Mouse (Mus musculus) limb, embryonic 14.5 days (tissue): Measurements from ENCODE around the gene Slc6a17. TPM values are rescaled to one million over a fixed set of nuclear protein-coding genes. Genes with fewer than 3 reads are reported as not detected.

Experiments used
- ATAC-seq: fragments of 200-750 bp; cut with Nextera tagmentation; 2 replicates; pipeline ENCODE4 v1.8.0; 2017; ENCODE audit warnings: low read depth, moderate number of reproducible peaks, moderate TSS enrichment; ENCODE audit not compliant: low FRiP score
- DNase-seq: peaks from one replicate; pipeline ENCODE4 v3.0.0-alpha.2; 2015; ENCODE audit warnings: low spot score
- H3K27ac ChIP-seq: fragments of 300-500 bp; sonication (generic); replicated peaks from 2 replicates; pipeline ENCODE4 v1.5.1; 2014; ENCODE audit warnings: low read depth, mild to moderate bottlenecking, low read length, moderate library complexity, mixed read lengths
- H3K27me3 ChIP-seq: fragments of 300-500 bp; sonication (generic); 2 replicates; pipeline ENCODE4 v1.6.1; 2014; ENCODE audit warnings: low read length, mixed read lengths; ENCODE audit not compliant: control insufficient read depth, insufficient read depth
- H3K36me3 ChIP-seq: fragments of 300-500 bp; sonication (generic); 2 replicates; pipeline ENCODE4 v1.6.1; 2014; ENCODE audit warnings: mild to moderate bottlenecking, low read length, moderate library complexity, mixed read lengths; ENCODE audit not compliant: control insufficient read depth, insufficient read depth
- H3K4me1 ChIP-seq: fragments of 300-500 bp; sonication (generic); 2 replicates; pipeline ENCODE4 v1.6.1; 2014; ENCODE audit warnings: antibody characterized with exemption, low read length, mixed read lengths; ENCODE audit not compliant: control insufficient read depth, insufficient read depth
- H3K4me2 ChIP-seq: fragments of 300-500 bp; sonication (generic); replicated peaks from 2 replicates; pipeline ENCODE4 v1.6.1; 2014; ENCODE audit warnings: low read depth, mild to moderate bottlenecking, low read length, moderate library complexity; ENCODE audit not compliant: severe bottlenecking
- H3K4me3 ChIP-seq: fragments of 300-500 bp; sonication (generic); replicated peaks from 2 replicates; pipeline ENCODE4 v1.5.1; 2014; ENCODE audit warnings: low read length
- H3K9ac ChIP-seq: fragments of 300-500 bp; sonication (generic); 2 replicates; pipeline ENCODE4 v1.6.1; 2014; ENCODE audit warnings: mild to moderate bottlenecking, low read depth, low read length, moderate library complexity; ENCODE audit not compliant: severe bottlenecking
- H3K9me3 ChIP-seq: fragments of 300-500 bp; sonication (generic); 2 replicates; pipeline ENCODE4 v1.6.1; 2016; ENCODE audit warnings: low read length; ENCODE audit not compliant: control insufficient read depth
- POLR2A ChIP-seq: fragments of 200-500 bp; IDR thresholded peaks from 2 replicates; pipeline ENCODE4 v1.8.0; 2012; ENCODE audit warnings: inconsistent platforms, mild to moderate bottlenecking, moderate library complexity, borderline replicate concordance; ENCODE audit not compliant: insufficient read depth, insufficient read length; ENCODE audit errors: extremely low read depth
- WGBS: fragments of 180-500 bp; shearing (Covaris S2); extraction: QIAGEN DNeasy Blood & Tissue Kit; methylation state at CpG from one replicate; pipeline ENCODE4 v1.1.7; 2014; 5-methylcytosine and 5-hydroxymethylcytosine counted together
- polyA plus RNA-seq, 2 experiments: library from polyadenylated mRNA; depleted of rRNA in 1 of 2; stranded (reverse) in 1 of 2; unstranded in 1 of 2; fragments of >200 nt; fragmentation: Nextera tagmentation in 1 of 2; extraction: Ambion mirVana in 1 of 2; gene quantifications; 2 replicates each; pipeline versions ENCODE4 v1.2.1 to v1.2.3; 2012 to 2014

The Slc6a17 gene
- polyA plus RNA-seq, 2 experiments, result 6.4 to 18.2 TPM

DNA sequence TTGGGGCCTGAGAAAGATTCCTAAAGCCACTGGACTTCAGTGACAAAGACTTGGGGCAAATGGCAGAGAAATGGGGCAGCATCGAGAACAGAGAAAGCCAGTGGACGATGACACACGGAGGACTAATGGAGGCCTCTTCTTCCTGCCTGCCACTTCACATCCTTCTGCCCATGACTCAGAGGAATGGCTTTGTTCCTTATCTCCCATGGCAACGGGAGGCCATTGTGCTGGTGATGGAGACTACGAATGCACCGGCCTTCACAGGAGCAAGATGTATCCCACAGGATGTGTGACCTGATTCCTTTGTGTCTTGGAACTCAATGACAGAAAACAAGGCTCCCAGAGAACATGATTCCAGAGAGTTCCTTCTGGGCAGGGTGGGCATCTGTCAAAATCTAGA is 6.7 kb upstream of the Slc6a17 start:
- H3K27ac ChIP-seq, result no peak overlapping the region
- H3K4me3 ChIP-seq, result no peak overlapping the region
- no peaks in the 10 kb centered on the region for H3K36me3 ChIP-seq
- no peak for TF ChIP-seq POLR2A
- no peaks in the 10 kb centered on the region for H3K27me3 ChIP-seq
- H3K9me3 ChIP-seq, result no peaks in the 10 kb centered on the region
- H3K9ac ChIP-seq, result no peak overlapping the region
- WGBS, result 88% methylated on average over 6 of the region's 6 CpGs
- no peak for ATAC-seq
- DNase-seq, result no peak
- peaks cover 6% of the 10 kb centered on the region; the same call in 1 of the 2 replicates for H3K4me1 ChIP-seq
- H3K4me2 ChIP-seq, result no peak overlapping the region

DNA sequence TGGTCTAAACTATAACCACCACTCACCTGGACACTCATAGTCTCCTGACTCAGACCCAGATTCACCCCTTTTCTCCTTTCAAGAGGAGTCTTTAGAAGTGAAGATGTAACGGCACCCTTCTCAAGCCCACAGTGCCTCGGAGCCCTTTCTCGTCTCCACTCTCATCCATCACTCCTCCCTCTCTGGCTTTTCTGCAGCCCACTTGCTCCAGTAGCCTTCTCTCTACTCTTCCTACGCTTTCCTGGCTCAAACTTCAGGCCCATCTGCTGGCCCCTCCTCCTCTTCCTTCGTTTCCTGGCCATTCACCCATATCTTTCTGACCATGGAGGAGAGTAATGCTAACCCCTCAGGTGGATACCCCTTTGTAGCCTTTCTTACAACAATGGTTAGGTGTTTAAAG is 3.1 kb upstream of the Slc6a17 start:
- Histone ChIP-seq H3K4me2 (no peak overlapping the region), H3K27me3 (peaks cover 24% of the 10 kb centered on the region; the same call in 1 of the 2 replicates), H3K9me3 (no peaks in the 10 kb centered on the region), H3K27ac (no peak overlapping the region), H3K4me3 (no peak overlapping the region), H3K36me3 (no peaks in the 10 kb centered on the region), H3K4me1 (peaks cover 9% of the 10 kb centered on the region), H3K9ac (no peak overlapping the region)
- 84% methylated on average over 5 of the region's 5 CpGs for WGBS
- no peak for TF ChIP-seq POLR2A
- DNase-seq, result no peak
- ATAC-seq, result no peak

DNA sequence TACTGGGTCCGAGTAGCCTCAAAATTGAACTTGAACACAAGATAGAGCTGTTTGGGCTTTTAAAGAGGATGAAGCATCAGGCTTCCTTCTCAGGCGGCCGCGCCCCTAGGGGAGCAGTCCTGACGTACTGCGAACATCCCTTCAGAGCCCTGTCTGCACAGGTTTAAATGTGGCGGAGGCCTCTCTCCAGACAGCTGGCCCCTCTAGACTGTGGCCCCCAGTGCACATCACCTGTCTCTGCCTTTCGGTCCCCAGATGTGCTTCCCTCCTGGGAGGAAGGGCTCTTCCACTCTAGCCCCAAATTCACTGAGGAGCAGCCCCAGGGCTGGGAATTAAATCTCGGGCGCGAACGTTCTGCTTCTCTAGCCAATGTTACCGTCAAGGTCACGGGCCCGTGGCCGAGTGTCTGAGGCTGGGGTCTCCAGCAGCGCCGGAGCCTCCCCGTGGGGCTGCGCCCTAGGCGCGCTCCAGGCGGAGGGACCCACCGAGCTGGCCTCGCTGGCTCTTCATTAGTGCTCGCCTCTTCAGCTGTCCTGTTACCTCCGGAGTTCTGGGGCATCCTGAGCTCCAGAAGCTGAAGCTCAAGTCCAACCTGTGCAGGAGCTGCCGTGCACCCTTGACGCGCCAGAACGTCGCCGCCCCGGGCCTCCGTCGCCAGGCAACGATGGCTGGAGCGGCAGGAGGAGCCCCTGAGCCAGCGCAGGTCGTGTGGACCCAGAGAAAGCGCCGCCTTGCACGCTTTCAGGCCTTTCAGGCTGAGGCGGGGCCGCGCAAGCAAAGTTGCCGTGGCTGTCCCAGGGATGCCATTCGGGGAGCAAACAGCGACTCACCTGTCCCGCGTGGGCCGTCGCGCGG is 815 bp downstream of the Slc6a17 start:
- H3K4me3 ChIP-seq, result peak overlapping the region; percentile 64
- no peaks in the 10 kb centered on the region for H3K36me3 ChIP-seq
- H3K9ac ChIP-seq, result peak overlapping the region; percentile 74
- H3K4me1 ChIP-seq, result peaks cover 9% of the 10 kb centered on the region
- 5% methylated on average over 55 of the region's 55 CpGs for WGBS
- peak overlapping the region; percentile 65 for H3K27ac ChIP-seq
- peak; percentile 87 for ATAC-seq
- H3K27me3 ChIP-seq, result peaks cover 30% of the 10 kb centered on the region; the same call in 1 of the 2 replicates
- no peaks in the 10 kb centered on the region for H3K9me3 ChIP-seq
- peak; percentile 32 for DNase-seq
- peak overlapping the region; percentile 98 for H3K4me2 ChIP-seq
- 0 out of 2 replicates have a peak, but pooled peaks have one; percentile 20 for TF ChIP-seq POLR2A

DNA sequence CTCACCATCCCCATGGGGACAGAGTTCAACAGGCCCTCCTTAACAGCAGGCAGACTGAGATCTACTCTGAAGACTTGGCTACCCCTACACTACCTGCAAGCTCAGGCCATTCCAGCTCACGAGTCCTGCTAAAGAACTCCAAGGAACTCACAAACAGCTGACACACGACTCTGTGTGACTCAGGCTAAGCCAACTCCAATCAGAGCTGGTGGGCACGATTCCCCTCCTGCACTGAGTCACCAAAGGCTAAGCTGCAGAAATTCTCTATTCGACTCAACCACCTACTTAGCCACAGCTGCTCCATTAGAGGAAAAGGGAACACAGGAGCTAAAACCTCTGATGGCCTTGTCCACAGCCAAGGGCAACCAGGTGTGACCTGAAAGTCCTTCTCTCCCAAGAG is 1.8 kb downstream of the Slc6a17 start:
- H3K27ac ChIP-seq, result no peak overlapping the region
- peaks cover 9% of the 10 kb centered on the region for H3K4me1 ChIP-seq
- no peak overlapping the region for H3K4me3 ChIP-seq
- DNase-seq (no peak), ATAC-seq (no peak)
- WGBS, result 79% methylated on average over 4 of the region's 4 CpGs
- no peaks in the 10 kb centered on the region for H3K36me3 ChIP-seq
- H3K9ac ChIP-seq, result no peak overlapping the region
- H3K27me3 ChIP-seq, result peaks cover 30% of the 10 kb centered on the region; the same call in 1 of the 2 replicates
- no peak overlapping the region for H3K4me2 ChIP-seq
- no peaks in the 10 kb centered on the region for H3K9me3 ChIP-seq
- no peak for TF ChIP-seq POLR2A

DNA sequence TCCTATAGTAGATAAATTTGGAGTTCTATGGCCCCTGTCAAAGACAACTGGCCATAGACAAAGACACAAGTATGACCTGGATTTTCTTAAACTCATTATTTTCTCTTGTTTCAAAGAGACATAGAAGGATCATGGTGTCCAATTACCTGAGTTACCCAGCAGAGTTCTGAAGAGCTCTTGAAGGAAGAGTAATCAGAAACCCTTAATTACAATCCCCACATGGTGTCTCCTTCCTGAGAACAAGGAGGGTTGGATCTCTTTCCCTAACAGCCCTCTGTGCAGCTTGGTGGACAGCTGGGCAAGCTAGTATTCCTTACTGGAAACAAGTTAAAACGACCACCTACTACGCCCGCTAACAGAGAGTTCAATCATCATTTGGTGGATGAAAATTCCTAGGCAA is 6.4 kb downstream of the Slc6a17 start:
- H3K9ac ChIP-seq, result no peak overlapping the region
- H3K27me3 ChIP-seq, result peaks cover 12% of the 10 kb centered on the region; the same call in 1 of the 2 replicates
- H3K9me3 ChIP-seq, result no peaks in the 10 kb centered on the region
- no peak overlapping the region for H3K27ac ChIP-seq
- ATAC-seq (no peak), DNase-seq (no peak)
- H3K36me3 ChIP-seq, result no peaks in the 10 kb centered on the region
- no peak for TF ChIP-seq POLR2A
- no peak overlapping the region for H3K4me2 ChIP-seq
- 68% methylated on average over 3 of the region's 3 CpGs for WGBS
- H3K4me3 ChIP-seq, result no peak overlapping the region
- peaks cover 12% of the 10 kb centered on the region for H3K4me1 ChIP-seq

DNA sequence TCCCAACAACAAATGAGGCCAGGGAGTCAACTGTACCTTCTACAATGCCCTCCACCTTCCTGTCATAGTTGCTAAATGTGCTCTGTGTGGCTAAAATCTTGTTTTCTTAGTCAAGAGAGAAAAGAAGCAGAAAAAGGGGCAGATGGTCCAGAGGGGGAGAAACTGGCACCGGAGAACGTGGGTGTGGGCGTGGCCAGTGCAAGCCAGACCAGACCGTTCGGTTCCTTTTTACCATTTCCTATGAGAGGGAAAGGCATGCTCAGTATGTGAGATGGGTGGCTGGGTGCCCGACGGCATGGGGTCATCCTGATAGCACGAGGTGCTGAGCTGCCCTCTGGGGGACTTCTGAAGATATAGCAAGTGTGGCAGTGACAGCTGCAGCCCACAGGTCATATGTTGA is 9.1 kb downstream of the Slc6a17 start:
- Histone ChIP-seq H3K4me3 (no peak overlapping the region), H3K9me3 (no peaks in the 10 kb centered on the region), H3K36me3 (no peaks in the 10 kb centered on the region), H3K9ac (no peak overlapping the region), H3K27me3 (no peaks in the 10 kb centered on the region), H3K4me2 (no peak overlapping the region), H3K27ac (no peak overlapping the region), H3K4me1 (peaks cover 22% of the 10 kb centered on the region)
- no peak for TF ChIP-seq POLR2A
- WGBS, result 53% methylated on average over 8 of the region's 8 CpGs
- ATAC-seq (no peak), DNase-seq (no peak)
